Mouse (Mus musculus): ENCODE data around the gene Ccdc167.
"Not testable (repeated sequence)": the region's sequence is repeated elsewhere in the genome, so short reads cannot be mapped to it uniquely, and the experiment has no call there.

Ccdc167 gene

DNA sequence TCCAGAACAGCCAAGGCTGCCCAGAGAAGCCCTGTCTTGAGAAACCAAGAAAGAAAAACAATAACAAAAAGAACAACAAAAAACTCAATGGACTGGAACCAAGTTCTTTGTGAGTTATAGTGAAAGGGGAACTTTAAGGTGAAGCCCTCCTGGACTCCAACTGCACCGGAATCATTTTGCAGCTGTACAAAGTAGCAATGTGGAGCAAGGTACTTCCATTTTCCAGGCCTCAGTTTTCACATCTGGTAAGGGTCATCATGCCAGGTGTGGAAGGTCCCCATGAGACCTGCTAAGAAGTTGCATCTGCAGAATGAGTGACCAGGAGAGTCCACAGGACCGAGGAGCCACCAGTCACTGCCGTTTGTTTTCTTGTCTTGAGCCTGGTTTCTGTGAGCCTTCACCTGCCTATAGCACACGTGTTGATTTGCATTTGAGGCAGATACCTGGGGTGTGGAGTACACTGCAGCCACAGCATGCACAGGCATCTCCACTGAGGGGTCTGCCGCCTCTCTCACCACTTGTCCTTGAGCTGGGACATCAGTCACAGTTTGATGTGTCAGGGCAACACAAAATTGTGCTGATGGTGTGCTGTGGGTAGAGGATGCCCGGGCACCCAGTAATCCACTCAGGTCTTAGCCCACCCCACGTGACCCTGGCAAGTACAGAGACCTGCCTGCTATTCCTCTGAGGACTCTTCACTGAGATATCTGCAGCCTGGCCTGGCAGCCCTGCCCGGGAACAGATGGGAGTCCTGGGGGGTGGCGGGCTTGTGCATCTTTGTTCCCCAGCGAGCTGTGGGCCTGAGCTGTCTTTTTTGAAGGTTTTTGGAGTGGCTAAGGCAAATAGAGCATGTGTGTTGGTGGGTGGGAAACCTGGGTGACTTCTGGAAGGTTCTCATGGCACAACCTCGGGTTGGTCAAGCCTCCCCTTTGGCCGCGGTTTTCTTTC lies 3.1 kb upstream of the Ccdc167 start:
- DNase-seq = no peak

DNA sequence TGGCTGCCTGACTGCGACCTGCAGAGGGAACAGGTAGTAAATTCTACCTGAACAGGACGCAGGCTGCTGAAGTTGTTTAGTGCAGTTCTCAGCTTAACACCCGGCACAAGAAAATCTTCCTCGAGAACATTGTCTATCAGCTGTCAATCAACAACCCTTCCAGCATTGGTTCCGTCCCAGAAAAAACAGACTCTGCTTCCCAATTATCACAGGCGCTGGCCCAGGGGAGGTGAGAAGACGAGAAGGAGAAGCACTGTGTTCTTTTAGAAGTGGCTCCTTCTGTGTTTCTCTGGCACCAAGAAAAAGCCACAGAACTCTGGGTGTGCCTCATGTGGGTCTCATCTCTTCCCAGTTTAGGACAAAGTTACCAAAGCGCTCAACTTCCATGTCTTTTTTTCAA lies 1.8 kb upstream of the Ccdc167 start:
- no peak for DNase-seq

DNA sequence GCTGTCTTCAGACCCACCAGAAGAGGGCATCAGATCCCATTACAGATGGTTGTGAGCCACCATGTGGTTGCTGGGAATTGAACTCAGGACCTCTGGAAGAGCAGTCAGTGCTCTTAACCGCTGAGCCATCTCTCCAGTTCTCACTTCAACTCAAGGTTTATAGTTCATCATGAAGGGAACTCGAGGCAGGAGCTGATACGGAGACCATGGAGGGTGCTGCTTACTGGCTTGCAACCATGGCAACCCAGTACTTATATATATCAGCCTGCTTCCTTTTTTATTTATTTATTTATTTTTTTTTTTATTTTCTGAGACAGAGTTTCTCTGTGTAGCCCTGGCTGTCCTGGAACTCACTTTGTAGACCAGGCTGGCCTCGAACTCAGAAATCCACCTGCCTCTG lies 3.1 kb downstream of the Ccdc167 start:
- not testable (repeated sequence) for DNase-seq

DNA sequence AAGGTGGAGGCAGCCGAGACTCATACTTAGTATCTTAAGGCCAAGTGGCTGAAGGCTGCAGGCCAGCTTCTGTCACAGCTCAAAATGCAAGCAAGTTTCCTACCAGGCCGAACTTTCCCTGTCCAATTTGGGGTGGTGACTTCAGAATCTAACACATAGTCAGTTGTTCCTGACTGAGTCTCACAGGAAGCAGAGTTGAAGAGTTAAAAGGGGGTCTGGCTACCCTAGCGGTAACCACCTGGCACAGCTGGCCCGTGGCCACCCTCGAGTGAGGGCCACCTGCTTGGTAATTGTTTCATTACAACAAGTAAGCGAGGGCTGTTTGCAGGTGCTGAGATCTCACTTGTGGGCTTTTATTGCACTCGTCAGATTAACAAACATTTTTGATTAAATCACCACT lies 4.3 kb downstream of the Ccdc167 start:
- no peak for DNase-seq

DNA sequence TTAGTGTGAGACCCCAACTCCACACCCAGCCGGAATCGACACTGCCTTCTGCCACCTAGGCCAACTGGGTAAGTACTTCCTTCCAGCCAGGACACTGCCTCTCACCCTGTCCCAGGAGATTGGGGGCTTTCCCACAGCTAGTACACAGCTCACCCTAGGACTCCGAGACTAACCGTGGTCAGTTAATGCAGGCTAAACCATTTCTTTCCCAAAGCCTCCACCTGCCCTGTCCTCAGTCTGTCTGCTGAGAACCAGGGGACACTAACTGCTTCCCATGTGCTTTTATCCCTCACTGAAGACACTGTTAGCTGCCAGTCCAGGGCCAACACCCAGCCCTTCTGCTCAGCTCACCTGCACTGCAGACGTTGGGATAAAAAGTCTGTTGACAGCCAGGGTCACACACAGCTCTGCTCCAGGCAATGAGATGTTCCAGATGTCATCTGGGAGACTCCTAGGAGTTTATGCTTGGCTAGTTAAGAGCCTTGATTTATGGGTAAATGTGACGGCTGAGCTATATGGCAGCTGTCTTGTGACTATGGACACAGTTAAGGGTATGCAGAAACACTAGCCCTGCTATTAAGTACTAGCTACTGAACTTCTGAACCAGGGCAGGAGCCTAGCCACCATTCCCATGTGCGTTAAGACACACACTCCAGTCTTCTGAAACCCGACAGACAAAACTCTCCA lies 5.0 kb downstream of the Ccdc167 start:
- DNase-seq = no peak

DNA sequence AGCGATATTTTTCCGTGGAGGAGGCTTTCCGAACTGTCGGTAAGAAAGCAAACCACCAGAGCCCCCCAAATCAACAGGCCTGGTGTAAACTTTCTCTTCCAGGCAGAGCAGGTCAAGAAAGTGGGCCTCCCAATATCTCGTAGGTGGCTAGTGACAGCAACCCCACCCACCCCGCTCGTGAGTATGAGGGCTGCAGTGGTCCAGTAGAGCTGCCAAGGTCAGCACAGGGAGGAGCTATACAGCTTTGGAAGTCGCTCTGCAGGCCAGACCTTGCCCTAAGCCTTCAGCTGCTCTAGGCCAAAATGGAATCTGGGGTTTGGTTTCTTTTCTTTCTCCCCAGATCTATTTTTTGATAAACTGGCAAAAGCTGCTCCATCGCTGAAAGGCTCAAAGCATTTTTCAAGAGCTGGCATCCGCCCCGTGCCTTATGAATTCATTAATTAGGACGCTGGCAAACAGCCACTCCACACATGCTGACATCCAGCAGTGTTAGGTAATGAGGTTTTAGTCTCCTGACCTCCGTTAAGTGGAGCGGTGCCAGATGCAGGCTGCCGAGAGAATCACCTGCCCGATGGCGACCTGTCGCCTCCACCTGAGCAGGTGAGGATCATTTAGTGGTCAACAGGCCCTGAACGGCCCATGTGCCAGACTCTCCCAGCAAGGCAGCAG lies 5.6 kb downstream of the Ccdc167 start:
- DNase-seq = peak; percentile 91

DNA sequence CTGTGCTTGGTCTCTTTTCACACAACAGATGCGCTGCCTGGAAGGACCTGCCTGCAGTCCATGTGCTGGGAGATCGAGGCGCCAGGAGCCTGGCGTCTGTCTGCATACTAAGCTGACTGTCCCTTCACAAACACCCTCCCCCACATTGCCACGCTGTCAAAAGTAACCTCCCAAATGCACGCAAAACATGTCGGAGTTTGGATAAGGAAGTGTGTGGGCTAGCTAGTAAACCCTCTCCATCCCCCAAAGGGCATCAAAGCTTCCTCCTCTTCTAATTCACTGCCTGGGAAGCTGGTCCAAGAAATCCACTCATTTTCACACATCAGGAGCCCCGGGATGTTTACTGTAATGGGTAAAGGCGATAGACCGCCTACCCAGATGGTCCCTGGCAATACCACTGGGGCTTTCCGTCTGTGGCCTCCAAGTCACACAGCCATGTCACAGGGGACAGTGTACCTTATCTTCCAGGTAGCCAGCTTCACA lies 6.2 kb downstream of the Ccdc167 start:
- DNase-seq = no peak

DNA sequence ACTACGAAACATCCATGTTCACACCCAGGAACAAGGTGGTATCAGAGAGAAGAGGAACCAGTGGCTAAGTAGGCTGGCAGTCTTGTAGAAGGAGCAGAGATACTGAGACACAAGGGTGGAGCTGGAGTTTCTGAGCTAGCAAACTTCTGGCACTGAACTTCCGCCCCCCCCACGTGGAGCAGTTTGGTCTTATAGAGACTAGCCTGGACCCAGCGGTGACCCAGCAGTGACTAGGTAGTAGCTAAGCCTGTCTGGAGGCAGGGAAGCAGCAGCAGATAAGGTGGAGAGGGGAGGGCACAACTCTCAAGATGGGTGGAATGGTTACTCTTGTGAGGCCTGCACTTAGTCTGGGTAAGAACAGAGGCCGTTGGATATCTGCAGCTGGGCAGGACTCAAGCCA lies 8.1 kb downstream of the Ccdc167 start:
- no peak for DNase-seq

DNA sequence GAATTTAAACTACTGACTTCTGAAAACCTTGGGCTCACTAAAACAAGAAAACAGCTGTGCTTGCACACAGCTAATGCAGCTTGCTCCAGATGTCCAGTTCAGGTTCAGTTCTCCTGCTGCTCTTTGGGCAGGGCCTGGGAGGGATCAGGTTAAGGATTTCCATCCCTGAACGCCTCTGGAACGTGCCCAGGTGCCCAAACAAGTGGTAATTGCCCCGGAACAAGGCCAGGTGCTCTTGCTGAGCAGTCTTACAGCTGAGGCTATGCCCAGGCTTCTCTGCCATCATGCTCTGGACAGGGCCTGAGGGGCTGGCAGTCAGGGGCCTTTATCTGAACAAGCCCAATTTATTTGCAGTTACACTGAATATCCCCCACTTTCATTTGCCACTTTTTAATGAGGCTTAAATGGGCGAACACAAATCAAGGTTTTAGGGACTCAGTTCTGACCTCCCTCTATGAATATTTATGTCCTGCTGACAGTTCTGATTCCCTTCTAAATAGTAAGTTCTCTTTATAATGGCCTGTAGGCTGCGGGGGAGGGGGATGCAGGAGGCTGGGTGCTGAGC lies 9.8 kb downstream of the Ccdc167 start:
- DNase-seq = peak; percentile 39

DNA sequence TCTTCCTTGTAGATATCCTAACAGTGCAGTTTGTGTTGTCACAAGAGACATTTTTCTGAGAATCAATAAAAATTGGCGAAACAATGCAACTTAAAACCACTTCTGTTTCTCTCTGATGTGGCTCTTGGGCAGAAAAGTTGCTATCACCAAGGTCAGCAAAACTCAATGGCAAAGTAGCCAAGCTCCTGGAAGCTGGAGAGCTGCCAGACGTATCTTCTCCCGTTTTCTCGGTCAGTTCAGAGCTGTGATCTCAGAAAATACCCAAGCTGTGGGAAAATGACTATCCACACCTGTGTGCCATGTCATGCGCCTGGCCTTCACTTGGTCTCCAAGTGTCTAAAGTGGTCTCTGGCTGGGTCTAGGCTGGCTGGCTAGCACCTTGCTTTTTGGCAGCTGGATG lies 11.0 kb downstream of the Ccdc167 start:
- DNase-seq = no peak

DNA sequence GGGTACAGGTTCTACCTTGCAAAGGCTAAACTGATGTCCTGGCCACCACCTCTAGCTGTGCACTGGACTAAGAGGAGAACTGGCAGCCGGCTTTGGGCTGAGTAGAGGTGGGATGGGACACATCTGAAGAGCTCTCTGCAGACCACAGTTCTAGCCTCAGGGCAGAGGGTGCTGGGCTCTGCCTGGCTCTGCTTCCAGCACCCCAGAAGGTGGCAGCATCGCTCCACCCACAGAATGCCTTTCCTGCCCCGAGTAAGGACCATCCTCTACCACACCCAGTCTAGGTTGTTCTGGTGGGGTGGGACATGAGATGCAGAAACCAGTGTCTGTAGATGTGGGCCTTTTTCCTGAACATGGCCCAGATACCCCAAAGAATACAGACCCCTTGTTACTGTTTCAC lies 12.1 kb downstream of the Ccdc167 start:
- peak; percentile 38 for DNase-seq

DNA sequence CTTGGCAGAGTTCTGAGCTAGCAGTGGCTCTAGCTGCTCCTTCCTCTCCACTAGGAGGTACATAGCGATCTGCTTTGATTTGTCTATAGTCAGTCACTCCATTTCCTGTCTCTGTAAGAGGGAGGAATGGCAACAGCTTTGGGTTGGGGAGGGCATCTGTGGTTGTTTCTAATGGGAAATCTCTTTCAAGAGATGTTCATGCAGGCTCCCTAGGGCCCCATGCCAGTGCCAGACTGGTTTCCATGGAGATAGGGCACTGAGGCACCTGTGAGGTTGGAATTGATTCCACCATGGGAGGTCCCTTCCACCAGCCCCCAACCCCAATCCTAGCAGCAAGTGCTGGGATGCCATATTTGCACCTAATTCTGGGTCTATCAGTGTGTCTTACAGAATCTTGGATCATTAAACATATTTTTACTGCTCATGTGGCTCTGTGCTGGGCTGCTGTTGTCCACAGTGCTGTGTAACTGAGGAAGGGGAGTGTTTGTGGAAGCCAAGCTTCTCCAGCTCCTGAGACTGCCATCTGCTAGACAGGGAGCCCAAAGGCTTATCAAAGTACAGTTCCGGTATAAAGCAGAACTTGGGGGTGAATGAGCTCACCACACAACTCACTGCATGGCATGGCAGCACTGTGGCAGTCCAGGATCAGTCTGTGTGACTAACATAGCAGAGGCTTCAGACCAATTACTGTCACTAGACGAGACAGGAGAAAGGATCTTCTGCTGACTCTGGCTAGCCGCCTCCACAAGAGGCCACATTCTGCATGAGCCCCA lies 13.7 kb downstream of the Ccdc167 start:
- DNase-seq = no peak

DNA sequence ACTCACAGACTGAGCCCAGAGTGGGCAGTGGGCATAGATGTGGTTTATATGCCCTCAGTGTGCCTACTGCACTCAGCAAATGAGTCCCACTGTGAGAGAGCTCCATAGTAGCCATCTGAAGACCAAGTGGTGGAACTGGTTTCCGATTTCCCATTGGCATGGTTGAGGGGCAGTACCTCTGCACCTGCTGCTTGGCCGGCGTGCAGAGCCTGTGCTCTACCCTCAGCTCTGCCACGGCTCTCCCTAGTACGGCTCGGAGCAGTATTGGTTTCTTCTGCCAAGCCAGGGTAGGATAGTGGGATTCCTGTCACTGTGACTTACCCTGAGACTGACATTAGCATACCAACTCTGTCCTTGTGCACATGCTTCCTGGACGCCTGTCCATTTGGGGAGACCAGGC lies 16.3 kb downstream of the Ccdc167 start:
- no peak for DNase-seq

DNA sequence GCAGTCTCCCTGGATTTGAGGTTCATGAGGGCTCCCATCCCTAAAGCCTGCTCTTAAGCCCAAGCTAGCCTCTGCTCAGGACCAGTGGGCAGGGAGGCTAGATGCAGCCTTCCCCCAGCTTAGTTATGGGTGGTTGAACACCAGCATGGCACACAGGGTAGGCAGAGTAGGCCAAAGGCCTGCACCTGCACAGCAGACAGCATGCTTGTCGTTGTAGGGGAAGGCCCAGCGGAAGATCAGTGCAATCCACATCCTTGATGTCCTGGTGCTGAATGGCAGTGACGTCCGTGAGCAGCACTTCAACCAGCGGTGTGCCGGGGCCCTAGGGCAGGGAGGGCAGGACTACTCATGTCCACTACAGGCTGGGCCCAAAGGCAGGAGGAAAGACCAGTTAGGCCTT lies 18.4 kb downstream of the Ccdc167 start:
- no peak for DNase-seq

DNA sequence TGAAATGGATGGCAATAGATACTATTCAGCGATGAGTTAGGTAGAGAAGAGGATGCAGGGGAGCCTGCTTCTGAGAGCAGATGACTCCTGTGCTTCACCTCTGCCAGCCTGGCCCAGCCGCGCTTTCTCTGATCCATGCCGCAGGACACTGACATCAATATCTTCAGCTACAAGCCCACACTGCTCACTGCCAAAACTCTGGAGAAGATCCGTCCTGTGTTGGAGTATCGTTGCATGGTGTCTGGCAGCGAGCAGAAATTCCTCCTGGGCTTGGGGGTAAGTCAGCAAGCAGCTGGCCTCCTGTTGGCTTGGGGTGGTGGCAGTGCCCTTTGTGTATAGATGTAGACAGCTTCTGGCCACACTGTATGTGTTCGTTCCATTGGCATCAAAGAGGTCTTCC lies 19.9 kb downstream of the Ccdc167 start:
- no peak for DNase-seq

DNA sequence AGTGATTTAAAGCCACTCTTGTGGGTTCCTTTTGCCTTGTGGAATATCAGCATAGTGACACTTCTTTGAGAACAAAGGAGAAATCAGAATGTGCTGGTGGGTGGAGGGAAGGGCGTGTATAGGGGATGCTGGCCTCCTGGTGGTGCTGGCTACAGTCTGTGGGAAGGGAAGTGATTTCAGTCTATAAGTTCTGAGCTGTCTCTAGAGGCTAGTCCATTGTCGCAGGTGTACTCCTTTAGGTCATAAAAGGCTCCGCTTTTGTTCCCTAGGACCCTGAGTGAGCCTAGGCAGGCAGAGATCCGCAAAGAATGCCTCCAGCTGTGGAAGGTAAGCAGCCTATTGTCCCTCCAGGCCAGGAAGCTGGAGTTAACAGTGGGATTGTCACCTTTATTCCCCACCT lies 22.3 kb downstream of the Ccdc167 start:
- no peak for DNase-seq

DNA sequence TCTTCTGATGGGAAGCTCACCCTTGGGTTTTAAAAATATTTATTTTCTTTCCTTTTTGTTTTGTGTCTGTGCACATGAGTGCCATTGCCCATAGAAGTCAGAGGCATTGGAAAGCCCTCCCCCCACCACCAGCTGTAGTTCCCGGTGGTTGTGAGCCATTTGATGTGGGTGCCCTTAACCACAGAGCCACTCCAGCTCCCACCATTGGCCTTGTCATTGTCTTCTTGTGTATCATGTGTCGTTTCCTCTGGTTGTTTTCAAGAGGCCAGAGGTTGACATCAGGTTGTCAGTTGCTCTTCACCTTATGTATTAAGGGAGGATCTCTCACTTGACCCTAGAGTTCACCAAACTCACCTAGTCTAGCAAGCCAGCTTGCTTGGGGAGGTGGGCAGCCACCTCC lies 23.3 kb downstream of the Ccdc167 start:
- no peak for DNase-seq

DNA sequence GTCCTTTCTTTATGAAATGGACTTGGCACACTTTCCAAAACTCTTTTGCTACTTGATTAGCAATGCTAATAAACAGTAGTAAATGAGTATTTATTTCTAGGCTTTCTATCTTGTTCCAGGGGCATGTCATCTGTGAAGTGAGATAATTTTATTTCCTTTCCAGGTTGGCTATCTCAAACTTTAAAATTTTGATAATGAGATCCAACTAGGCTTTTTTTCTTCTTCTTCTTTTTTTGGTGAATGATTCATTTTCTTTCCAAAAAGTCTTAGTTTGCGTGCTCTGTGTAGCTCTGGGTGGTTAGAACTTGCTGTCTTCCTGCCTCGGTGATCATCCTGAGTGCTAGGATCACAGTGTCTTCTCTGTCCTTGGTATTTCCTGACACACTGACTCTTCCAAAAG lies 24.0 kb downstream of the Ccdc167 start:
- DNase-seq = no peak

DNA sequence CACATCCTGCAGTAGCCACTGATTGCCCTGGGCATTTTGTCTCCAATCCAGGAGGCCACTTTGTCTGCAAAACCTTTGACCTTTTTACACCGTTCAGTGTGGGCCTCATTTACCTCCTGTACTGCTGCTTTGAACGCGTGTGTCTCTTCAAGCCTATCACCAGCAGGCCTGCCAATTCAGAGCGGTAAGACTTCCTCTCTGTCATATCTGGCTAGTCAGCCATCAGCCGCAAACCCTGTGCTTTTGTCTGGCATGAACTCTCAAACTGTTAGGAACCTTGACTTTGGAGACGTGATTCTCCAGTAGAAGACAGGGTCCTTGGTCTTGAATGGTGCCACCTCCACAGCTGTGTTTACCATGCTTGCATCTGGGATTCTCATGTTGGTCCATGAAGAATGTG lies 26.6 kb downstream of the Ccdc167 start:
- peak; percentile 29 for DNase-seq

DNA sequence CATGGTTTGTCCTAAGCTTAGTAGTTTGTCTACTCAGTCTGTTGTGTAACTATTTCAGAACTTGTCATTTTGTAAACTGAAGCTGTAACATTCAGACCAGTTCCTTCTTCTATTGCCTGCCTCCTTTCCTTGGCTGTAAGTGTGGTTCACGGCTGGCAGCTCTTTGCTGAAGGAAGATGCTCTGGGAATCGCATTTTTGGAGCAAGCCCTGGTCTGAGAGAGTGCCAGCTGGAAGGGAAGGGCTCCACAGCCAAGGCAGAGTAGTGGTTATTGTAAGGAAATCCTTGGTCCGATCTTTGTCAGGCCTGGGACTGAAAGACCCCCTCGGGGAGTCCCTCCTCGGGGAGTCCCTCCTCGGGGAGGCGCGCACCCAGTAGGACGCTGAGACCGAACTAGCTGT lies 28.2 kb downstream of the Ccdc167 start:
- no peak for DNase-seq

DNA sequence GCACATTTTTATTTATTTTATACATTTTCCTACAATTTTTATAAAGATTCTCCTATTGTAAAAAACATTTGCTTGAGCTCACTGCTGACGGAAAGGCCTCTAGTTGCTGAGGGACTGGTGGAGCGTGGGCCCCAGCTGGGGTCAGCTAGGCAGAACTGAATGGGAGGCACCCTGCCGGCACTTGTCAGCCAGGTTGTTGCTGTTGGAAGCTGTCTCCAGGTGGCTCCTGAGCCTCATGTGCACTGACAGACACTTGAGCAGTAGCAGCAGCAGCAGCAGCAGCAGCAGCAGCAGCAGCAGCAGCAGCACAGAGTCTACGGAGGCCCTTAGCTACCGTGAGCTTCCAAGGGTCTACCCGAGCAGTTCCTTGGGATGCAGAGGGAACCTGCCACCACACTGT lies 29.5 kb downstream of the Ccdc167 start:
- DNase-seq = no peak

DNA sequence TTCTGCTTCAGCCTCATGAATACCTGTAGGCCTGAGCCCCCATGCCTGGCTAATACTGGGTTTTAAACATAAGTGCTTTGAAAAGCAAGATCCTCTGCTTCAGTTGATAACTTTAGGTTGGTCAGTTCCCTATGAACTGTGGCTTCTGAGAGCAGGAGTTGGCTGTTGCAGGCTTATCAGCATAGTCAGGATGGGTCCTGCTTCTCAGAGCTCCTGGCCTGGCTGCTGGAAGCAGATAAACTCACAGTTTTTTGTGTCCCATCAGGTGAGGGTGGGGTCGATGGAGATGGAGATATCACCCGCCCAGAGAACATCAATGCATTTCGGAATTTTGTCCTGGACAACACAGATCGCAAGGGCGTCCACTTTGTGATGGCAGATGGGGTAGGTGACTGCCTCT lies 30.1 kb downstream of the Ccdc167 start:
- no peak for DNase-seq

DNA sequence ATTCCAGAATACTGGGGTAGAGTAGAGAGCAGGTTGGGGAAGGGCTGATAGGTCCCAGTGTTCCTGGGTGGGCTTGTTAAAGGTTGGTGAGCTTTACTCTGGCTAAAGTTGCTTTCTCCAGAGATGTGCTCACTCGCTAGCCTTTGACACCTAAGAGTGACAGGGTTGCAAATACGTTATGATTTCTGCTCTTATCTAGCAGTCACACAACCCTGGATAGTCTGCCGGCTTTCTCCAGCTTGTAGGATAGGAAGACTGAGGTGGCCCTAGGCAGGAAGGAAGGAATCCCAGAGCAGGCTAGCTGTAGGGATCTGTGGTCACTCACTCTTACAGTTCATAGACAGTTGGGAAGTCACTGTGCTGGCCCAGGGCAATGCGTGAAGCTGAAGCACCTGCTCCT lies 32.6 kb downstream of the Ccdc167 start:
- no peak for DNase-seq

All from kidney, adult 9 months (tissue).